Mouse (Mus musculus) spleen, adult 10 weeks (tissue): Measurements from ENCODE around the gene Gmnc. TPM values are rescaled to one million over a fixed set of nuclear protein-coding genes. Genes with fewer than 3 reads are reported as not detected.

Experiments
- polyA plus RNA-seq: library from polyadenylated mRNA; stranded (reverse); fragments of 350-450 nt; fragmentation: Illumina TruSeq; extraction: RNeasy Lipid Tissue Mini Kit (QIAGEN cat#74804); gene quantifications from one replicate; pipeline ENCODE4 v1.2.3, GENCODE M21; 2015; ENCODE audit warnings: low replicate concordance; ENCODE audit not compliant: insufficient read depth

The Gmnc gene
- not detected for polyA plus RNA-seq

DNA sequence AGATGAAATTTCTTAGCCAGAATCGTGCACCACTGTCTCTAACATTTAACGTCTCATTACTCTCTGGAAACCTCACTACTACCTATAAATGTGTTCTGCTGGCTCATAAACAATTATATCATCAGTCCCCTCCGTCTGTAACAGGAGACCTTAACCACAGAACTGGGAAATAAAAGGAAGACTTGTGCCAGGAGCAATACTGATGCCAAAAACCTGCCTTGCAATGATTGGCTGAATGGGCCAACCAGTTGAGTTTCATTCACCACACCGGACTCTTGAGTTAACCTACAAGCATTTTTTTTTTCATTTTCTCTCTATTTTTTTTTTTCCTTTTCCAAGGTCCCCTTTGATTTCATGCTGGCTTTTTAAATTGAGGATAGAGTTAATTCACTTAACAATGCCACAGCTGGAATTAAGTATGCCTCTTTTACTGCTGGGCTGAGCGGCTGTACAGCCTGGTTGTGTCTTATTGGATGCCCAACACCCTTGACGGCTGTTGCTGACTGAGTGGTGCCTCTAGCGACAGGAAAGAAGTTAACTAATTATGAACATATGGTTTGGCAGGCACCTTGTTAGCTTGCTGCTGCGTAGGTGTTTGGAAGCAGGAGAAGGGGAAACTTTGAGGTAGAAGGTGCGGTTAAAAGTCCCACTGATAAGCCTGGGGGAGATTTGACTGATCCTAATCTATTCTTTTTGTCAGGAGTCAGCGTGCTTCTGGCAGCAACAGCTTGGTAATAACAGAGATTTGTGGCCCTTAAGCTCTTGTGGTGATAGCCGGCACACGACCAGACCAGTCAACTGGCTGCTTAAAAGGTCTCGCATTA, at the start of gene Gmnc:
Gene Gmnc, minus strand, starts transcription at position 176 of the 824 bp plus-strand sequence.

